Mouse (Mus musculus) ES-CJ7 (cell line): ENCODE results near the gene Zswim1.
A peak's percentile ranks its signal among the peaks of the same experiment; 100 is the strongest.

Source experiments
- DNase-seq: peaks from one replicate; pipeline ENCODE4 v3.0.0; 2011; ENCODE audit warnings: low read depth, low spot score

Zswim1 gene

DNA sequence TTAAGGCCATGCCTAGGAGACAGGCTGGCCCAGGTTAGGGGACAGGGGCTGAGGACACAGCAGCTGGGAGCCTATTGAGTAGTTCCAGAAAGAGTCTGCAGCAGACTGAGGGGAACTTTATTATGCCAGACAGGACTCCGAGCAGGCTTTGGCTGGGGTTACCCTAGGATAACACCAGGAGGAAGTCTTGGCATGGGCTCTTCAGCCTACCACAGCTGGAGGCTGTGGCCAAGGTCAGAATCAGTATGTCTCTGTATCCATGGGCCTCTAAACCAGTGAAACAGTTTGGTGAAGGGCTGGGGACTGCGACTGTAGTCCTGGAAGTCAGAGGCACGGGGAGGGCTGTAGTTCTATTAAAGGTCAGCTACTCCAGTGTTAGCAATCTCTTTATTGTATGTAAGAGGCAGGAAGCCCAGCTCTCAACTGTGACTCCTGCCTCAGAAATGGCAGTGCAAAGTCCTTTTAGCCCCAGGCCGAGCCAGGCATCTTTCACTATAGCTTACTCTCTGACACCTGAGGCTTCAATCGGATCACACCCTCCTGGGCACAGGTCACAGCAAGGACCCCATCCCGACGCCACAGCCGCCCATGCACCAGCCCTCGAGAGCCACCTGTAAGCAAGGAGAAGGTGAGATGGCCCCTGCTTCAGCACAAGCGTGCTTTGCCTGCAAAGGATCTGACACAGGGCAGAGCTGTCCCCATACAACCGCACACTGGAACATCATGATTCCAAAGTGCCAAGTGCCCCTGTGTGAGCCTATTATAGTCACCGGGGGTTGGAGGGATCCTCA lies 29.9 kb upstream of the Zswim1 start:
- DNase-seq, result no peak

DNA sequence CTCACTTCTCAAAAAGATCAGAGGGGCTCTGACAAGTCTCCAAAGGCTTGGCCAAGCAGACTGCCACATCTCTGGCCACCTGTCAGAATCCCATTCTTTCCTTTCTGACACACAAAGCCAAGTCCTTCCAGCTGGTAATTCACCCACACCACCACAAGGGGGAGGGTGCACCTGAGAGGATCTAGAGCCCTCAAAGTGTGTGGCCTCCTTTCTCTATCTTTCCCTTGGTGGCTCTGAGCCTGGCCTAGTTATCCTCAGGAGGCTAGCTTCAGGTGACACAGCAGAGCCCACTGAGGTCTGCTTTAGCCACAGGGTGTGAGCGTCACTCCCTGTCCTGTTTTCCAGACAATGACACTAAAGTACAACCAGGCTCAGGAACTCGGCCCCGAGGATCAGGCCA lies 29.2 kb upstream of the Zswim1 start:
- peak; percentile 85 for DNase-seq

DNA sequence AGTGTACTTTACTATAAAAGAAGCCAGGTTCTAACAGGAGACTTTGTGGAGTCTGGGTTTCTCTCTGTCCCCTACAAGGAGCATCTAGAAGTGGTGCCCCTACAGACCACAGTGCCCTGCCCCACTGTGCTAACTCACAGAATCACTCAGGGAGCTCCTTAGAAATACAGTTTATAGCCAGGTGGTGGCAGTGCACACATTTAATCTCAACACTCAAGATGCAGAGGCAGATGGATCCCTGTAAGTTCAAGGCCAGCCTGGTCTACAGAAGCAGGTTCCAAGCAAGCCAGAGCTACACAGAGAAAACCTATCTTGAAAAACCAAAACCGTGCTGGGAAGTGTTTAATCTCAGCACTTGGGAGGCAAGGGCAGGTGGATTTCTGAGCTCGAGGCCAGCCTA lies 28.7 kb upstream of the Zswim1 start:
- peak; percentile 73 for DNase-seq

DNA sequence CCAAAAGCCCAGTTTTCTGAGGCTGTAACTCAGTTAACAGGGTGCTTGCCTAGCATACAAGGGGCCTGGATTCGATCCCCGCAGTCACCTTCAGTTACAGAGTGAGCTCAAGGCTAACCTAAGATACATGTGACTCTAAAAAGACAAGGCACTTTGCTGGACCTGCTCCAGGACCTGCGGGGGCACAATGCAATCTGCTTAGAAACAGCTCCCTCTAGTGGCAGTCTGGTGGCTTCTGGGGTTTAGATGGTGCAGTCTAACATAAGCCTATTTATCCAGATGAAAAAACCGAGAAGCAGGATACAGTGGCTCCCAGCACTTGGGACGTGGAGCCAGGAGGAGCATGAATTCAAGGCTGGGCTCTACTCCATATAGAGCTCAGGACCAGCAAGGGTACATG lies 28.2 kb upstream of the Zswim1 start:
- DNase-seq, result peak; percentile 91

DNA sequence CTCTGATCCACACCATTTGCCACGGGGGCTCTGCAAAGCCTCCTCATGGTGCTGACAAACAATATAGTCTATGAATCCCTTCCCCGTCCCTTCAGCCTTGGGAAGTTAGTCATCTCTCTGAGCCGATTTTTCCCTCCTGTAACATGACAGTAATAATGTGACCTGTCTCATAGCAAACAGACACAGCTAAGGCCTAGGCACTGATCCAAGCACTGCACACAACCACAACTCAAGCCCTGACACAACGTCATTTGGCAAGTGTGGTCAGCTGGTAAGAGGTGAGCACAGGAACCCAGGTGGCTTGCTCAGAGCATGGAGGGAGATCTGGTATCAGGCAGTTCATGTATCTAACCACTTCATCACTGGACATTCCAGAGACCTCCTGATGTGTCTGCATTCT lies 26.6 kb upstream of the Zswim1 start:
- DNase-seq, result no peak

DNA sequence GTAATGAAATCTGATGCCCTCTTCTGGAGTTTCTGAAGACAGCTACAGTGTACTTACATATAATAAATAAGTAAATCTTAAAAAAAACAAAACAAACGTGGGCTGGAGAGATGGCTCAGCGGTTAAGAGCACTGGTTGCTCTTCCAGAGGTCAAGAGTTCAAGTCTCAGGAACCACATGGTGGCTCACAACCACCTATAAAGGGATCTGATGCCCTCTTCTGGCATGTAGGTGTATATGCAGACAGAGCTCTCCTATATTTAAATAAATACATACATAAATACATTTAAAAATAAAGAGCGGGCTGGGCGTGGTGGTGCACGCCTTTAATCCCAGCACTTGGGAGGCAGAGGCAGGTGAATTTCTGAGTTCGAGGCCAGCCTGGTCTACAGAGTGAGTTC lies 23.9 kb upstream of the Zswim1 start:
- DNase-seq, result peak; percentile 73

DNA sequence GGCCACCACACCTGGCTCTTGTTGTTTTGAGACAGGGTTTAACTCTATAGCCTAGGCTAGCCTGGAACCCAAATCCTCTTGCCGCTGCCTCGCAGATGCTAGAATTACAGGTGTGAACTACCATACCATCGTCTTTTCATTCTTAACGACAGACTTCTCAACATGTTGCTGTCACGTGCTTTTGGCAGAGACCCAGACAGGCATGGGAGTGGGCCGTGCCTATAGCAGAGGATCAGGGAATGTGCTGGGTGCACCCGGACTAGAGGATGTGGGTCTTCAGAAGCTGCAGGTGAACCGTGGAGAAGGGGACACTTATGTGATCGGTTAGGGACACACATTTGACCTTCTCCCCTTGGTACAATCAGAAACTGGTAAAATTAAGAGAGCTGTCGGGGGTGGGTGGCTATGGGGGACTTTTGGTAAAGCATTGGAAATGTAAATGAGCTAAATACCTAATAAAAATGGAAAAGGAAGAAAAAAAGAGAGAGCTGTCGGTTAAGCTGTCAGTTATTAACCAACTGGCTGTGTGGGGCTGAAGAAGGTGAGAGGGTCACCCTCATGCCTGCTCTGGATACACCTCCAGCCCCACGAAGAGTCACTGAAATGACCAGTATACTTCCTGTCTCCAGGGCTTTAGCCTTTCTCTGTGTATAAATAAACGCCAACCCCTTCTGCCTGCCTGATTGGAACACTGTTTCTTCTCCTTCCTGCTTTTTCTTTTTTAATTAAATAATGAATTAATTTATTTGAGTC lies 22.1 kb upstream of the Zswim1 start:
- no peak for DNase-seq

DNA sequence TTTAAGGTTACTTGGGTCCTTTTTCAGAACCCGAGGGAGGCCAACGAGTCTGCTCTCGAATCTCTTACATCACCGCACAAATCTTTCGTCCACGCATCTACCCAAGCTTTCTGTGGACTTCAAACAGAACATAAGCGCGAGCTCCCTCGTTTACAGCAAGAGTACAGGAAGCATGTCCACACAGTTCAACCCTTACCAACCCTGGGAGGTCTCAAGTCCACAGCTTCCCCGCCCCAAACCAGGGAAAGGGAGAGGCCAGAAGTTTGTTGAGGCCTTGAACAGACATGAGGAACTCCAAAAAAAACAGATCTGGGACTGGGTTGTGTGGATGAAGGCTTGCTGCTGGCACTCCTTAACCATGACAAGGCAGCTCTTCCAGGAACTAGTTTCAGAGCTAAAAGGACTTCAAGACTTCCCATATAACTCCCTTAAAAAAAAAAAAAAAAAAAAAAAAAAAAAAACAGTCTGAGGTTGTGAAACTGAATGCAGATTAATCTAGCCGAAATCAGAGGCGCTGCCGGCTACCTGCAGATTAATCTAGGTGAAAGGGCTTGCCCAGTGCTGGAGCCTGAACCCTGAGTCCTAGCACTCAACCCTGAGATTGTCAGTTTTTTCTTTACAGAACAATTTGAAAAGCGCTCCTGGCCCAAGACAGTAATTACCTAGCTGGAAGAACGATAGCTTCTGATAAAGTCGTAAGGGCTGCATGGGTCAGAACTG lies 19.1 kb upstream of the Zswim1 start:
- no peak for DNase-seq

DNA sequence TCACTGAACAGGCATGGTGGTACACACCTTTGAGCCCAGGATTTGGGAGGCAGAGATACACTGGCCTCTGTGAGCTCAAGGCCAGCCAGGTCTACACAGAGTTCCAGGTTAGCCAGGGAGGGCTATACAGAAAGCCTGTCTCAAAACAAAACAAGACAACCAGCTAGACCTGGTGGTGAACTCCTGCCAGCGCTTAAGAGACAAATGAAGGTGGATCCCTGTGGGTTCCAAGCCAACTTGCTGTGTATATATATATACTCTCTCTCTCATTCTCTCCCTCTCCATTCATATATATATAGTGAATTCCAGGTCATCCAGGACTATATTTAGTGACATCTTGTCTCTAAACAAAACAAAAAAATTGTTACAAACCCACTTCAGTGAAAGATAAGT lies 18.6 kb upstream of the Zswim1 start:
- no peak for DNase-seq

DNA sequence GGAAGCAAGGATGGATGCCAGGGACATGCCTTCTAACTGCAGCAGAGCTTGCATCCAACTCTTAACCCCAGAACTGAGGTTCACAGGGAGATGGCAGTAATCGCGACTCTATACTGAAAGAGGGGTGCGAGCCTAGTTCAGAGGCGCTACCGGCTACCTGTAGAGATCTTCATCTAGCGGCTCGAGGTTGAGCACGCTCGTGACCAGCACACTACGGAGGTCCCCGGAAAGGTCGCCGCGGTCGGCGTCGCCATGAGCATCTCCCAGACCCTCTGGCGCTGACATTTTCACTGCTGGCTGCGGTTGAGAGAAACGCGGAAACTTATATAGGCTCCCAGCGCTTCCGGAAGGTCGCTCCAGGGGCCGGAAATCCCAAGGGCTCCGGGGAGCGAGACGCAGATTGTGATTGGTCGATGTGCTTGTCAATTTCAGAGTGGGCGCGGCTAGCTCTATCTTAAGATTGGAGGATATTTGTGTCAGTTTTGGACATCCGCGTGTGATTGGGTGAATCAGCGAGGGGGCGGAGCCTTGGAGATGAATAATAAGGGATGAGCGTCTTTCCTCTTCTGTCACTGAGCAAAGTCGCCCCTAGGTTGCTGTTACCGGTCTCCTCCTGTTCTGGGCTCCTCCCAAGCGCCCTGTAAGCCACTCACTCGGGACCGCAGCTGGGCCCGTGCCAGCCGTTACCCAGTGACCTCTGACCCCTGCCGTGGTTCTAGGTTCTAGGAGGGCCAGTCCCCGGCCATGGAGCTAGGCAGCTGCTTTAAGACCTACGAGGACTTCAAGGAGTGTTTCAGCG lies 17.8 kb upstream of the Zswim1 start, which contains the start of the genes Acot8 and Zswim3:
TSS of gene Acot8 (minus strand) at position 350 of the 799 bp plus-strand sequence.
TSS of gene Zswim3 (plus strand) at position 566 of the 799 bp plus-strand sequence.
- DNase-seq, result peak; percentile 100

DNA sequence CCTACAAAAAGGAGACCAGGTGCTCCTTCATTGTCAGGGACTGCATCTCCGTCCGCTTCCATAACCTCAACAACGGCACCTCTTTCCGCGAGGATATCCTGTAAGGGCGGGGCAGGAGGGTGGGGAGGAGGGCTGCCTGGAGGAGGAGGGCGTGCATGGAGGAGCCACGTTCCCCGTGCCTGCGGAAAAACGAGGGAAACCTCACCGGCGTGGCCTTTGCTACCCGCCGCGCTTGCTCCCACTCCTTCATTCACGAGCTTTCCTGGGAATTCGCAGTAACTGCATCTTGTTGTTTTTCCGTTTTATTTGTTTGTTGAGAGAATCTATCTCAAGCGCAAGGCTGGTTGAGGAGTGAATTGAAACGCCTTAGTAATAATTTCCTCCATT lies 17.2 kb upstream of the Zswim1 start:
- DNase-seq, result no peak

DNA sequence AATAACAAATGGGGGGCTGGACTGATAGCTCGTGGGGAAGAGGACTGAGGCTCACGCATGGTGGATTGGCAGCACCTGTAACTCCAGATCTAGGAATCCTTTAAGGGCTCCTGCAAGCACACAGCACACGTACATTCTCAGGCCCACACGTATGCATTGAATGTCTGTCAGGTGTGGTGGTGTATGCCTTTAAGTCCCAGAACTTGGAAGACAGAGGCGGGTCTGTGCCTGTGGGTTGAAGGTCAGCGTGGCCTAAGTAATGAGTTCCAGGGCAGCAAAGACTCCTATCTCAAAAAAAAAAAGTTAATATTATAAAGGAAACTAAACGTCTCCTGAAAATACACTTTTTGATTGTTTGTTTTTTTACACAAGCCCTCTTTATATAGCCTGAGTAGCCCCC lies 15.9 kb upstream of the Zswim1 start:
- no peak for DNase-seq

DNA sequence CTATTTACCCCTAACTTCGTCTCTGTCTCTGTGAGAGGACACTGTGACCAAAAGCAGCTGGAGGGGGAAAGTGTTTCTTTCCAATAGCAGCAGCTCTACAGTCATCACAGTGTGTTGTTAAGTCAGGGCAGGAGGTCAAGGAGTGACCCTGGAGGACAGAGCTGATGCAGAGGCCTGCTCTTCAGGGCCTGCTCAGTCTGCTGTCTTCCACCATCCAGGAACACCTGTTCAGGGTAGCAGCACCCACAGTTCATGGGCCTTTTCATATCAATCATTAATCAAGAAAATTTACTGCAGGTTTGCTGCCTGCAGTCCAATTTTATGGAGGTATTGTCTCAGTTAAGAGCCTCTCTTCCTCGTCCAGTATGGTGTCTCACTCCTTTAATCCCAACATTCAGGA lies 8.9 kb upstream of the Zswim1 start:
- DNase-seq, result no peak

DNA sequence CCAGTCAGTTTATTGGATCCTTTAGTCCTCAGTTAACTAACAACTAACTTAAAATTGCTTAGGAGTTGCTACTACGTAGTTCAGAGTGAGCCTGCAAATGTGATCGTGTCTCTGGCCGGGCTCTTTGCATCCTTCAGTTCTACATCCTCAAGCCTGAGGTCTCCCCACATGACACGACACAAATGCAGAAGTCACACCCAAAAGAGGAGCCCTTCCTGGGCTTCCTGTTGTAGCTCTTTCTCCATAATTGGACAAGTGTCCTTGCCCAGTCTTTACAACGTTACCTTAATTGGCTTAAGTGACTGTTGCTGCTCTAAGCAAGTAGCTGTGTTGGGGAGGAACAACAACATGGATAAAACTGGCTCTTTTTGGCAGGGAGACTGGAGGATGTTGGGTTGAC lies 7.1 kb upstream of the Zswim1 start:
- DNase-seq, result no peak

DNA sequence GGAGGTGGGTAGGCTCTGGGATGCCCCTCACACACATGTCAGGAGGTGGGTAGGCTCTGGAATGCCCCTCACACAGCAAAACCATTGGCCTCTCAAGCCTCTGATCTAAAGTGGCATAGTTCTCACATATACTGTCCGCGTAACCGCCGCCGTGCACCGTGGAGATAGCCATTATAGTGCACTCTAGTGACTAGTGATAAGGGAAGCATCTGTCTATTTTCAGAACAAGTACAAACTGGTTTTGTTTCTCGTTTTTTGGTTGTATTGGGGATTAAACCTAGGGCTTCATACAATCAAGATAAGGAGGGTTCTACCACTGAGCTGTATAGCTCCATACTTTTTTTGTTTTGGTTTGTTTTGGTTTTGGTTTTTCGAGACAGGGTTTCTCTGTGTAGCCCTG lies 6.7 kb upstream of the Zswim1 start:
- DNase-seq, result no peak

DNA sequence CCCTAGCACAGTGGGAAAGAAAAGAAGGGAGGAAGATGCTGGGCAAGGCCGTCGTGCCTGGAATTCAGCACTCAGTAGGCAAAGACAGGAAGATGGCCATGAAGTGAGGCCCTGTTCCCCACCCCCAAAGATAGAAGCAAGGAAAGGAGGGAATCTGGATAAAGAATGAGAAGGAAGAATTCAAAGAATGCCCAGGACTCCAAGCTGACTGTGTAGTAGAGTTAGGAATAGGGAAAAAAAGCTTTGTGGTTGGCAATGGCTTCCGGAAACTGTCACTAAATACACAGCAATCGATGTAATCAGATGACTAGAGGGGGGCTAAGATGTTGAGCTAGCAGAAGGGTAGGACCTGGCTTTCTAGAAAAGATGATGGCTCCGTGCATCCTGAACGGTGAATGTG lies 5.3 kb upstream of the Zswim1 start:
- DNase-seq, result no peak

DNA sequence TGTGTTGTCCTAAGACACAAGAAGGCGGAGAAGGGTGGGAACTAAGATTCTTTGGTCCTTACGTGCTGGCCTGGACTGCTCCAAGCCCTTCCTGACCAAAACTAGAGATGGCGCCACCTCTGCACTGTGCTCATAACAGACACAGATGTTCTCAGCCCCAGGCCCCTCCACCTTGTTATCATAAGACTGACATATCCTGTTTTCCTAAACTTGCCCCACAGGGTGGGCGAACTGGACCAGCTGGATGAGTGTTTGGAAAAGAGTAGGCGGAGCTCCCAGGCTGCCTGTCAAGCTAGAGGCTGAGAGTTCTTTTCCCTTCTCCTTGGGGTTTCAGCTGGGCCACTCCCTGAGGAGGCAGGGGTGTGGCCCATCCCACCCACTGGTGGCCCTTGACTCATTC lies 4.8 kb upstream of the Zswim1 start:
- DNase-seq, result no peak

DNA sequence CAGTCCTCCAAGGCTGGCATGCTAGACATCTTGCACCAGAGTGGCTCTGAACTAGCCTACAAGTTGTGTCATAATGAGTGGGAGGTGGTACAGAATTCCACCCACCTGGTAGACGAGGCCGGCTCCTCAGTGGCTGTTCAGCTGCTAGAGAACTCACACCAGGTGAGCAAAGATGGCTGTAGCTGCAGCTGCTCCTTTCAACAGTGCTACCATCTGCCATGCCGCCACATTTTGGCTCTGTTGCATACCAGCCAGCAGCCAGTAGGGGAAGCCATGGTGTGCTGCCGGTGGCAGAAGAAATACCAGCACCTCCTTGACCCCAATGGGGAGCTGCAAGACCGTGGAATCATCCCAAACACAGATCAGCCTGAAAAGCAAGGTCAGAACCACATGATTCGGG lies 1.4 kb upstream of the Zswim1 start:
- DNase-seq, result no peak

DNA sequence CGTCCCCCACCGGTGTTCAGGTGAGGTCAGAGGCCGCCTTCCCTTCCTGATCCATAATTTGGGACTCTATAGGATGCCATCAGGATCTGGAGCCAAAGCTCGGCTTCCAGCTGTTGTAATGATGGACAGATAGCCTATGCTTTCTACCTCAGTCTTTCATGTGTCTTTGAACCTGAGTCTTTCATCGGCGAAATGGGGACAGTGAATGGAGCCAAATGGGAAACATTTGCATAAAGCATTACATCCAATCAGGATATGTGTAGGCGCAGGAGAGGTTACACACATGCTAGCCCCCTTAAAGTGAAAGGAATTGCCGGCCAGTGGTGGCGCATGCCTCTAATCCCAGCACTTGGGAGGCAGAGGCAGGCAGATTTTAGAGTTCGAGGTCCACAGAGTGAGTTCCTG lies 697 bp downstream of the Zswim1 start:
- DNase-seq, result peak; percentile 75

DNA sequence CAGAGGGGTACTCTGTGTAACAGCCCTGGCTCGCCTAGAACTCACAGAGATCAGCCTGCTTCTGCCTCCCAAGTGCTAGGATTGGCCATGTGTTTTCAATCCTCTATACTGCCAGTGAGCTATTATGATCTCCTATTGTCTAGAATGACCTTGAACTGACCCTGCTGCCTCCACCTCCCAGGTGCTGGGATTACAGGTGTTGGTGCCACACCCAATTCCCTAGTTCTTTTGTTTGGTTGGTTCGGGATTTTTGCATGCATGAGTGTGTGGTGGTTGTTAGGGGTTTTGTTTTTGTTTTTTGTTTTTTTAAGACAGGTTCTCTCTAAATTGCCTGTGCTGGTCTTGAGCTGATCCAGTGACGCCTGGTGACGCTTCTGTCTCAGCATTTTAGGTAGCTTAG lies 1.5 kb downstream of the Zswim1 start:
- peak; percentile 97 for DNase-seq

DNA sequence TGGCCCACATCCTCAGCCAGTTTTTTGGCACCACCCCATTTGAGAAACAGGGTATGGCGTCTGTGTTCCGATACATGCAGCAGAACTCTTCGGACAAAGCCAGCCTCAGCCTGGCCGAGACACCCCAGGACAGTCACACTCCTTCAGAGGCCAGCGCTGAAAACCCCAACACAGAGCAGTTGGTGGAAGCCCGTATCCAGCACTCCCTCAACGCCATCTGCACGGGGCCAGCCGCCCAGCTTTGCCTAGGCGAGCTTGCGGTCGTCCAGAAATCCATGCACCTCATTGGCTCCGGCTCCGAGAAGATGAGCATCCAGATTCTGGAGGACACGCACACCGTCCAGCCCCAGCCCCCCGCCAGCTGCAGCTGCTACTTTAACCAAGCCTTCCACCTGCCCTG lies 3.0 kb downstream of the Zswim1 start:
- no peak for DNase-seq
